Comparison of ENCODE assay signal across 8 mouse cellular contexts in the genomic region with DNA sequence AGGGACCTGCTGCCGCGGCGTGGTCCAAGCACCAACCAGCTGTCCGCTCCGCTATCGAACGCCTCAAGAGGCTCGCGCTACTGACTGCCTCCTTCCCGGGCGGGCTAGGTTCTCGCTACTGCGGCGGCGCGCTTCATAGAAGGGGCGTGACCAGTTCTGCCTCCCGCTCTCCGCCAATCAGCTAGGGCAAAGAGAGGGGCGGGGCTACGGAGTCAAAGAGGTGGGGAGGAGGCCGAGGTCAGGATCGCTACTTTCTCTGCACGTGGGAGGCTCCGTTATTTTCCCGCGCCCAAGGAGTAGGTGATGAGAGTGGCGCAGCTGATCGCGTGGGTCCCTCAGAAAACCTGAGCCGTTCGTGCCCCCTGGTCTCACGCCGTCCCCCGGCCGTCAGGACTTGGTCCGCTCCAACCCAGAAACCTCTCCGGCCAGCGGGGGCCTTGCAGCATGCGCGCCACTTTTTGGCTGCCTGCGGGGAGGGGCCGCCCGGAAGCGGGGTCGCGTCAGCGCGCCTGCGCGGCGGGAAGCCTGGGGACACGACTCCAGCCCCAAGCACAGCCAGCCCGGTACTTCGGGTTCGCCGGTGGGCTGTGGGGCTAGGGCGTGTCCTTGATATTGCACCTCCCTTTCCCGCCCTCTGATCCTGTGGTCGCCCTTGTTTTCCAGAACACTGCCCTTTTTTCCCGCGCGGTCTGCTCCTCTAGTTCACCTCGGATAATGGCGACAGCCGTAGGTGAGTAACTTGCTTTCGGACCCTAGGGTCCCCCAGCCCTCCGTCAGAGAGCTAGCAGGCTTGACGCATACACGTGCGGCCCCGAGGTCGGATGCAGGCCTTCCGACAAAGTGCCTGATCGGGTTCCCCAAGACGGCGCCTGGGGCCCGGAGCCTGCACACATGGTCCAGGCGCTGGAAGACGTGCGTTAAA. TPM values are rescaled to one million over a fixed set of nuclear protein-coding genes. Genes with fewer than 3 reads are reported as not detected.
DNase-seq lines count a peak whose midpoint lies in the region; ATAC-seq lines count a peak whose summit lies in the region.

Gene Paics, plus strand, starts transcription at position 202 of the 922 bp plus-strand sequence.
Gene Ppat, minus strand, starts transcription at position 473 of the 922 bp plus-strand sequence.

- H3K4me3 ChIP-seq in hindbrain, embryonic 16.5 days (ENCODE audit: low read length), result peak within 1 kb of the TSS; percentile 57
- H3K4me3 ChIP-seq in macrophage (ENCODE audit: inconsistent target), result peak within 1 kb of the TSS; percentile 79

- H3K36me3 ChIP-seq in hindbrain, embryonic 16.5 days (ENCODE audit: control insufficient read depth, insufficient read depth, low read length), result no peaks in the 10 kb centered on the region
- H3K36me3 ChIP-seq in macrophage (ENCODE audit: inconsistent target), result no peaks in the 10 kb centered on the region

- H3K4me1 ChIP-seq in hindbrain, embryonic 16.5 days (ENCODE audit: control insufficient read depth, insufficient read depth, low read depth, low read length), result peaks cover 19% of the 10 kb centered on the region

- H3K9ac ChIP-seq in hindbrain, embryonic 16.5 days (ENCODE audit: low read depth, low read length), result peak within 1 kb of the TSS; percentile 77

- peak within 1 kb of the TSS; percentile 88 for H3K4me2 ChIP-seq in hindbrain, embryonic 16.5 days (ENCODE audit: low read length)

- H3K27ac ChIP-seq in hindbrain, embryonic 16.5 days (ENCODE audit: low read depth, low read length), result peak within 1 kb of the TSS; percentile 86
- peak within 1 kb of the TSS; percentile 53 for H3K27ac ChIP-seq in macrophage

- WGBS in hindbrain, embryonic 16.5 days, result under 1% methylated on average over 80 of the region's 81 CpGs
- WGBS in macrophage (ENCODE audit: missing documents), result 2% methylated on average over 76 of the region's 81 CpGs

- H3K27me3 ChIP-seq in hindbrain, embryonic 16.5 days (replicated peaks; ENCODE audit: control insufficient read depth, insufficient read depth, low read length), result no peaks in the 10 kb centered on the region

- ATAC-seq in hindbrain, embryonic 16.5 days, result peak; percentile 98

- H3K79me2 ChIP-seq in macrophage (ENCODE audit: inconsistent target), result peaks cover 89% of the 10 kb centered on the region

- DNase-seq in T-cell, adult 2 months (ENCODE audit: low spot score), result peak; percentile 98
- peak; percentile 96 to 97 for DNase-seq in cerebellum, postnatal 36 days
- DNase-seq in frontal cortex, postnatal 36 days (ENCODE audit: low spot score in 2 of 2), result peak; percentile 97 to 98
- peak; percentile 97 to 98 for DNase-seq in left cerebral cortex, adult 18-20 months (ENCODE audit: low spot score in 2 of 2)
- peak; percentile 98 for DNase-seq in right cerebral cortex, adult 18-20 months
- DNase-seq in urinary bladder, postnatal 10 days (ENCODE audit: low spot score), result peak; percentile 93

- no peaks in the 10 kb centered on the region for H3K9me3 ChIP-seq in hindbrain, embryonic 16.5 days (ENCODE audit: control insufficient read depth, low read length)

RNA-seq across cellular contexts. Expression of gene Paics, which starts in this region (rescaled TPM):
- 193 and 194 TPM in 2 replicates for polyA plus RNA-seq in hindbrain, embryonic 16.5 days (2015; fragmentation: Nextera tagmentation; extraction: Ambion mirVana)
- 10 to 100 TPM; 94.1 to 94.2 TPM for total RNA-seq in left cerebral cortex, adult 18-20 months (2021)
- 10 to 100 TPM in 19 of 26 experiments, 1 to 10 TPM in 7; 4.0 to 44.6 (median 15.3) TPM for total RNA-seq in macrophage (2018; cell fraction: chromatin; rRNA removed)
- total RNA-seq in macrophage (2018; cell fraction: cytosol; rRNA removed), result 10 to 100 TPM; 44.5 to 84.7 (median 60.3) TPM
- 10 to 100 TPM; 10.7 to 59.5 (median 21.6) TPM for total RNA-seq in macrophage (2018; cell fraction: nucleus; rRNA removed)
- 77.7 to 138 TPM (median 78.9 TPM) in 3 replicates for polyA plus RNA-seq in macrophage (2018)

RNA-seq across cellular contexts. Expression of gene Ppat, which starts in this region (rescaled TPM):
- polyA plus RNA-seq in hindbrain, embryonic 16.5 days (2015; fragmentation: Nextera tagmentation; extraction: Ambion mirVana), result 12.2 TPM in 2 replicates
- total RNA-seq in left cerebral cortex, adult 18-20 months (2021), result 10 to 100 TPM; 20.1 to 20.9 TPM
- total RNA-seq in macrophage (2018; cell fraction: chromatin; rRNA removed), result 1 to 10 TPM in 23 of 26 experiments, under 1 TPM in 3; 0.34 to 4.6 (median 2.1) TPM
- 1 to 10 TPM; 3.2 to 7.0 (median 6.1) TPM for total RNA-seq in macrophage (2018; cell fraction: cytosol; rRNA removed)
- total RNA-seq in macrophage (2018; cell fraction: nucleus; rRNA removed), result 10 to 100 TPM in 1 of 26 experiments, 1 to 10 TPM in 25; 1.5 to 13.6 (median 3.8) TPM
- 5.5 to 17.3 TPM (median 7.5 TPM) in 3 replicates for polyA plus RNA-seq in macrophage (2018)

Comparison
In these comparisons a context has a peak if more than half of its experiments do, and no peak if none do; other contexts are left out.
1. Peak in every context shown above with its lines: DNase-seq, ATAC-seq, H3K4me3 ChIP-seq and H3K27ac ChIP-seq.